Mouse (Mus musculus) ovary, postnatal 36 days (tissue): ENCODE results near the gene Brinp1.

ENCODE experiments used
- DNase-seq: peaks from one replicate; pipeline ENCODE4 v3.0.0; 2022; ENCODE audit warnings: low spot score, mixed read lengths

The Brinp1 gene

DNA sequence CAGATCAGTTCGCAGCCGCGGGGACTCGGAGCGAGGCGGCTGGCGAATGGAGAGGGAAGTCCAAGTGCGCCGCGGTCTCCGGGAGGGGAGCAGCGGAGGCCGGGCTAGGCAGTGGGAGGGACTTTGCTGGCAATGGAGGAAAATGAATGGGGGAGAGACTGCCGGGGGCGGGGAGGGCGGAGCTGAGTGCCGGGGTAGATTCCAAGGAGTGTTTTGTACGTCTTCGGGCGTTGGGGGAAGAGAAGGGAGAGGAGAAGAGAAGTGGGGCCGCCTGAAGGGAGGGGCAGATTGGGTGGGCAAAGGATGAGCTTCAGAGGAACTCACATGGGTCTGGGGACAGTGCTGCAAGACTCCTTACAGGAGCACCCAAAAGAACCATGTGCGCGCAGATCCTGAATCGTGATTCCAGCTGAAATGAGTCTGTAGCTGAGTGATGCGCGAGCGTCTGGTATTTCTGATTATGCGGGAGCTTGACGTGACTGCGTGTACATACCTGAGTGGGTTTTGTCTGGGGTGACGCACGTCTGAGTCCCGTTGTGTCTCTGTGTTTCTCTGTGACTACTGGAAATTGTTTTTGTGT, at the start of gene Brinp1:
Gene Brinp1, minus strand, starts transcription at position 76 of the 580 bp plus-strand sequence.
- DNase-seq = peak; percentile 16

- DNase-seq = no peak
These were observed 3.1 kb upstream of the Brinp1 start for GRCm38 (mm10) chr4:68957265-68957664.

GRCm38 (mm10) chr4:68955621-68956020, 1.4 kb upstream of the Brinp1 start:
- DNase-seq = peak; percentile 42

DNA sequence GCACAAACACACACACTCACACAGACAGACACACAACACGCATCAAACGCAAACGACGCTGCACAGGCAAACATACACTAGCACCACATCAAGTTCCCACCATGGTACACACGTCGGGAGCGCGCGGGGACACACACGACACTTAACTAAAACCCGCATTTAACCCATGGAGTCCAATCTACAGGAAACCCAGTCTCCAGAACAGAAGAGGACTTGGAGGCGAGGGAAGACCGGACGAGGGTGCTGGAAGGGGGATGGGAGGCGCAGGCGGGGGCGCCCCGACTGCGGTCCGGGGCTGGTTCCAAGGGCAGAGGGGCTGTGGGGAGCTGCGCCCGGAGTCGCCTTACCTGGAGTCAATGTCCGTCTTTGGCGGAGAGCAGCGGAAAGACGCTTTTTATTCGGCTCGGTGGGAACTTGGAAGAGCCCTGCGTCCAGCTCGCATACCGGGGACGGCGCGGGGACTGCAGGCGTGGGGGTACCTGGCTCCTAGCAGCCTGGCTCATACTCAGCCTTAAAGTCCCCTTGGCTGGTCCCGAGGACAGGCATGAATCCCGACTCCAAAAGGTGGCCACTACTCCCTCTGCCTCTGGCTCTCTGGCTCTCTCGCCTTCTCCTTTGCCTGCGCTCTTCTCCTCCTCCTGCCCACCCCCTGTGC, 403 bp downstream of the Brinp1 start:
- peak; percentile 2 for DNase-seq

DNA sequence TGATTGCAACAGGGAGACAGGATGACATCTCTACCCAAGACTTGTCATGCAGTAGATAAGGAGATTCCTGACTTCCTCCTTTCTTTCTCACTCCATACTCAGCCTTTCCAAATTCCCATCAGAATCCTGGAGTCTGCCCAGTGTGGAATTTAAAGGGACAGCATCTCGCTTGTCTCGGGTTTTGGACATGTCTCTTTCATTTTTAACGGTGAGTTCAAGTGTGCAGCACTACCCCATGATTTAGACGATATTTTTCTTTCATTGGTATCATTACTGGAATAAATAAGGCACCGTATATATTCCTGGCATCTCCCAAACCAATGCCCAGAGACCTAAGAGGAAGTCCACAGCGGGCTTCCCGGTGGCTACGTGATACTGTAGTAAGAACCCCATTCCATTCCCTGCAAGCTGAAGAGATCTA, 1.1 kb downstream of the Brinp1 start:
- no peak for DNase-seq

GRCm38 (mm10) chr4:68950556-68950955, 3.6 kb downstream of the Brinp1 start:
- no peak for DNase-seq

GRCm38 (mm10) chr4:68942938-68943337, 11.3 kb downstream of the Brinp1 start:
- no peak for DNase-seq

GRCm38 (mm10) chr4:68930022-68930421, 24.2 kb downstream of the Brinp1 start:
- DNase-seq = no peak

DNA sequence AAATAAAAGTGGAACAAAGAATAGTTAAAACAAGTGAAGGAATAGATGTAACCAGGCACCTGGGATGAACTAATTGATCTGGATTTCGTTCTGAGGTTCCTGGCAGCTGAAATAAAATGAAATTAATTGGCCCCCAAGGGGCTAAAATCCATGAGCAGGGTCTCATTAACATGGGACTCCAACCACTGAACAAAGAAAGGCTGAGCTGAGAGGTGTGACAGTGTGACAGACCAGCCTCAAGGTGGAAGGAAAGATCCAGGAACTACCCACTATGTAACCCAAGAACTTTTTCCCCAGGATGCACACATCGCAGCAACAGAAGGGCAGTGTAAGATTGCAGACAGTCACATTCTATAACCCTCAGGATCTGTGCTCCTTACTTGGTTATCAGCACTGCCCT, 28.1 kb downstream of the Brinp1 start:
- DNase-seq = no peak

DNA sequence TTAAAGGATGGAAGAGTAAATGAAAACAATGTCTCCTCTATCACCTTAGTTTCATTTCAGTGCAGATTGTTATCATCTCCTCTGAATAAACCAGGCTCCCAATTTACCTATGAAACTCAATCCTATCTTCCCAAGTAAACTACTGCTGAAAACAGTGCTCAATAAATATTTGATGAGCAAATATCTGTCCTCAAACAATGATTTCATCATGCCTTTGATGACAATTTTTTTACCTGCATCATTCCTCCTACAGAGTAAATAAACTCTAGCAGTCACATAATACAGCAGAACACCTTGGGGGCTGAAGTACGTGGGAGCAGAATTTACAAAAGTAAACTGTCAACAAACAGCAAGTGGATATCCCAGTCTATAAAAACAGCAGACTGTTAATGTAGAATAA, 31.3 kb downstream of the Brinp1 start:
- DNase-seq = no peak

DNA sequence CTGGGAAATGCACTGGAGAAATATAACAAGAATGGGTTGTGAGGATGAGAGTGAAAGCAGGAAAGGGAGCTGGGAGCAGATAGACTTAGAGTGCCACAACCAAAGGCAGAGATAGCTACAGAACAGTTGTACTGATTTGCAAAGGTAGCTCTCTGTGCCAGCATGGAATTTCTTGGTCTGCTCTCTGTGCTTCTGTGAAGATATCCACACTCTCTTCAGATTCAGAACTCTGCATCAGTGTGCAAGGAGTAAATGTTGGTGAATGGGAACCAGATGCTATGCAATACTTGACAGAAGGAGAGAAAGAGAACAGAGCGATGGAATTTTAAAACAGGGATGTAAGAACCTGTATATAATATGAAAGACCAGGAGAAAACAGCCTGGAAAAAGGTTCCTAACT, 31.7 kb downstream of the Brinp1 start:
- DNase-seq = no peak

GRCm38 (mm10) chr4:68920127-68920526, 34.1 kb downstream of the Brinp1 start:
- DNase-seq = no peak

DNA sequence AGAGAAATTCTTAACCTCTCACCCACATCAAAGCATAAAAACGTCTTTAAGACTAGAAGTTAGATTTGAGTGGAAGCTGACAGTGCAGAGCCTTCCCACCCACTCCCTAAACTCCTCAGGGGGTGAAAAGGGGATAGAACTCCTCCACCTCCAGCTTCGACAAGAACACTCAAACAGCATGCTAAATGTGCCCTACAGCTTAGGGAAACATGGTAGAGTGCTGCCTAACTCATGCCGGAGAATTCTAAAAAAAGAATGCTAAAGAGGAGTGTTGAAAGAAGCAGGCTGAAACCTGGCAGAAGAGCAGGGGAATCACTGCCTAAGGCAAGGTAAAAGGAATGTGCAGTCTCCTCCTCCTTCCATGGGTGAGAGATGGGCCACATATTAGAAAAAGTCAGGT, 43.3 kb downstream of the Brinp1 start:
- DNase-seq = no peak

- DNase-seq = no peak
These were observed 47.6 kb downstream of the Brinp1 start for GRCm38 (mm10) chr4:68906417-68907210.

DNA sequence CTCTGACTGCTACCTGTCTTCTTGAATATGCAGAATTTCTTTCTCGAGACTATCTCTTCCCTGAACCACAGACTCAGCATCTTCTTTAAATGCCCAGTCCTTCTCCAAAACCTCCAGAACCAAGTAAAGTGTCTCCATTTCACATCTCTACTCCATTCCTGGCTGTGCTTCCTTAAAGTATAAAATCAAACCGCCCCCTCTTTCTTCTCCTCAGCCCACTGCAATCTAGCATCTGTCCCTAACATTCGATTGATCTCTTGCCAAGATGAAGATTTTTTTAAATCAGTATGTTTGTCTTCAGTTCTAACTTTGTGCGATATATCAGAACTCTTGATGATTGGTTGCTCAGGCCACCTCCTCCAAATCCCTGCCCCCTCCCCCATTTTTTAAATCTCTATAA, 63.7 kb downstream of the Brinp1 start:
- no peak for DNase-seq

DNA sequence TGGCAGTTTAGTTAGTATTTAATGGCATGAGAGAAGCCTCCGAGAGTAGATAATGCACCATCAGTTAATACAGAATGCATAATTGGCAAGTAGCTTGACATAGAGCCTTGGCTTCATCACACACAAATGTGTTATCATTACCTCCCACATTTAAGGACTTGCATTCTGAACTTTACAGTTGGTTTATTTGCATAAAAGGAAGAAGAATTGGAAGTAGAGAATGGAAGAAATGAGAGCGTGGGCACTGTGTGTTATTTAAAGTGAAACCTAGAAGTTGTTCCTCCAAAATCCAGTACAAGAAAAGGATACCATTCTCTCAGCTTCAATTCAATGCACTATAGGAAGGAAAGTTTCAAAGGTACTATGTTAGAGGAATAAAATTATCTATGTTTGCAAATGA, 67.9 kb downstream of the Brinp1 start:
- DNase-seq = no peak

DNA sequence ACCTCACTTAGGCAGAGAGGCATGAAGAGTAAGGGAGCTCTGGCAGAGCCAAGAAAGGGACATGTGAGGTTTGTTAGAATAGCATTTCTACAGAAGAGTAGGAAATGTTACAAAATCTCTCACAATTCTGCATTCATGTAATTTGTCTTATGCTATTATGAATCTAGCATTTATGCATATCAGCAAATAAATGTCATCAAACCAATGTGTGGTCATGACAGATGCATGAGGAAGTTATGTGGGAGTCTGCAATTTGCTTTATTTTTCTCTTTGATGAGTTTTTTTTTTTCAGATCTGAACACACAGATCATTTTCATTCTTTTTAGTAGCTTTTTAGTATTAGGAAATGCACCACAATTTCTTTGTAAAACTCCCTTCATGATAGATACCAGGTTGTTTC, 82.2 kb downstream of the Brinp1 start:
- no peak for DNase-seq

- DNase-seq = no peak
These were observed 88.9 kb downstream of the Brinp1 start for GRCm38 (mm10) chr4:68865135-68865767.

DNA sequence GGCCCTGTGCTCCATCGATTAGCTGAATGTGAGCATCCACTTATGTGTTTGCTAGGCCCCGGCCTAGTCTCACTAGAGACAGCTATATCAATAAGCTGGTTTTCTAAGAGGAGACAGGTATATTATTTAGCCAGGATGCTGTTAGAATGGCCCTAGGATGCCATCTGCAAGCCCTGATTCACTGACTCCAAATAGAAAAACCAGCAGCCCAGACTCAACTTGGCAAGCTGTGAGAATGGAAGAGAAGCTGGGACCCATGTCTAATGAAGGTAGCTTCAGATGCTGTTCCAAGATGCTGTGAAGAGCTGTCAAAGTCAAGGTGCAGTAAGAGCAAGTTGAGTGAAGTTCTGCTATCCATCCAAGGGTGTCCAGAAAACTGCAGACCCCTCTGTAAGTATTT, 89.5 kb downstream of the Brinp1 start:
- DNase-seq = no peak

- DNase-seq = peak; percentile 3
These were observed 97.3 kb downstream of the Brinp1 start for GRCm38 (mm10) chr4:68856868-68857267.

- DNase-seq = no peak
These were observed 104.5 kb downstream of the Brinp1 start for GRCm38 (mm10) chr4:68849671-68850070.

DNA sequence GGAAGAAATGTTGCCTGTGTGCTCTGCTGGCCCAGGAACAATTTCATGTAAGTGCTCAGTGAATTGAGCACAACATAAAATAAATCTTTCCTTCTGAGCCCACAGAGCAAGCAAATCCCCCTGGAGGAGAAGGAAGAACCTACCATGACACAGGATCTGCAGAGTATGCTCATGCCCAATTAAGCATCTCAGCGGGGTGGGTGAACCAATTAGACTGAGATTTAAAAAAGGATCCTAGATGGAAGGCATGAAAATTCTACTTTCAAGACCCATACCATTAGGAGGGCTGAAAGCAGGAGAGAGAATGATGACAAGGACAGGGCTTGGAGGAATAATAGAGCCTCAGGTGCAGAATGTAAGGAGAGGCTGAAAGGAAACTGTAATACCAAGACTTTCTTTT, 107.2 kb downstream of the Brinp1 start:
- no peak for DNase-seq

DNA sequence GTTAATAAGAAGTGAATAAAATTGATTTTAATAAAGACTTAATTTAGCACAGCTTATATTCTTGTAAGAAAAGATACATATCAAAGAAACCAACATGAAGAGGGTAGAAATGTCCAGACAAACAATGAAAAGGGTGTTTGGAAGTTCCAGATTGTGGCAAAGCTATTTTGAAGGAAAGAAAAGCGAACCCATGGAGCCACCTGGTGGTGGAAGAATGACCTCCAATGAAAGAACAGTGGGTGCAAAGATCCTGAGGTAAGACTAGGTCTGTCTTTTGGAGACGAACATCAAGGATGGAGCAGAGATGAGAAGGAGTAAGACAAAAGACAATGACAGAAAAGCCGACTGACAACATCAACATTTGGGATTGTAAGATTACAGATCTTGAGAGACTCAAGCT, 108.2 kb downstream of the Brinp1 start:
- no peak for DNase-seq
